Mouse (Mus musculus): ENCODE measurements around the gene Cend1.
"Not testable (repeated sequence)": the region's sequence is repeated elsewhere in the genome, so short reads cannot be mapped to it uniquely, and the experiment has no call there.

The Cend1 gene

GRCm38 (mm10) chr7:141426948-141427730 is 2.2 kb downstream of the Cend1 start:
- no peak for DNase-seq

- no peak for DNase-seq
Observed at GRCm38 (mm10) chr7:141423811-141424210, 5.5 kb downstream of the Cend1 start.

GRCm38 (mm10) chr7:141420030-141420702 is 9.1 kb downstream of the Cend1 start:
- DNase-seq = no peak

GRCm38 (mm10) chr7:141418970-141419369 is 10.3 kb downstream of the Cend1 start:
- DNase-seq = peak; percentile 42

- no peak for DNase-seq
Observed at GRCm38 (mm10) chr7:141417731-141418681, 11.3 kb downstream of the Cend1 start.

- no peak for DNase-seq
Observed at GRCm38 (mm10) chr7:141416144-141416841, 13.0 kb downstream of the Cend1 start.

- DNase-seq = peak; percentile 99
Observed at GRCm38 (mm10) chr7:141413809-141414584, 15.3 kb downstream of the Cend1 start, which contains the start of gene Gatd1. Gatd1 (minus strand) TSS chr7:141414136.

GRCm38 (mm10) chr7:141413331-141413730 is 16.0 kb downstream of the Cend1 start:
- DNase-seq = peak; percentile 44

- DNase-seq = no peak
Observed at GRCm38 (mm10) chr7:141411667-141412066, 17.6 kb downstream of the Cend1 start.

- peak; percentile 38 for DNase-seq
Observed at GRCm38 (mm10) chr7:141410631-141411030, 18.7 kb downstream of the Cend1 start.

GRCm38 (mm10) chr7:141408833-141409232 is 20.5 kb downstream of the Cend1 start:
- peak; percentile 96 for DNase-seq

GRCm38 (mm10) chr7:141407670-141408069 is 21.6 kb downstream of the Cend1 start:
- not testable (repeated sequence) for DNase-seq

GRCm38 (mm10) chr7:141405466-141405865 is 23.8 kb downstream of the Cend1 start:
- DNase-seq = no peak

- peak; percentile 41 for DNase-seq
Observed at GRCm38 (mm10) chr7:141403305-141403704, 26.0 kb downstream of the Cend1 start.

GRCm38 (mm10) chr7:141395348-141395747 is 33.9 kb downstream of the Cend1 start:
- no peak for DNase-seq

- DNase-seq = peak; percentile 53
Observed at GRCm38 (mm10) chr7:141394771-141395170, 34.5 kb downstream of the Cend1 start.

- DNase-seq = no peak
Observed at GRCm38 (mm10) chr7:141394158-141394557, 35.1 kb downstream of the Cend1 start.

- no peak for DNase-seq
Observed at GRCm38 (mm10) chr7:141392552-141393222, 36.6 kb downstream of the Cend1 start.

- peak; percentile 94 for DNase-seq
Observed at GRCm38 (mm10) chr7:141391625-141392551, 37.4 kb downstream of the Cend1 start, which contains the start of gene Taldo1. Taldo1 (plus strand) TSS chr7:141392199.
